Mouse (Mus musculus) bone marrow, adult 2 months (tissue): ENCODE measurements around the gene Ifi27l2b.

Experiments used
- CTCF ChIP-seq: fragments of 200-500 bp; IDR thresholded peaks from 2 replicates; pipeline ENCODE4 v1.5.1; 2011; ENCODE audit warnings: low read length, control low read depth; ENCODE audit not compliant: control insufficient read depth, insufficient read depth
- POLR2A ChIP-seq: fragments of 200-500 bp; IDR thresholded peaks from 2 replicates; pipeline ENCODE4 v1.6.1; 2011; ENCODE audit warnings: low read depth, mild to moderate bottlenecking, control low read depth, low read length, borderline replicate concordance; ENCODE audit not compliant: control insufficient read depth

GRCm38 (mm10) chr12:103425016-103425728, 31.9 kb downstream of the Ifi27l2b start:
- no peak for TF ChIP-seq POLR2A
- no peak for TF ChIP-seq CTCF
